Mouse (Mus musculus) hematopoietic multipotent progenitor cell, adult 10-12 weeks (in vitro differentiated cells): ENCODE data around the gene Nradd. TPM values are rescaled to one million over a fixed set of nuclear protein-coding genes. Genes with fewer than 3 reads are reported as not detected.

Source experiments
- polyA plus RNA-seq: library from polyadenylated mRNA; stranded (reverse); fragments of >175 nt; gene quantifications from 2 replicates; pipeline ENCODE4 v1.2.3, GENCODE M21; 2012; ENCODE audit warnings: low replicate concordance

The Nradd gene
- 2.4 and 4.4 TPM in 2 replicates for polyA plus RNA-seq

DNA sequence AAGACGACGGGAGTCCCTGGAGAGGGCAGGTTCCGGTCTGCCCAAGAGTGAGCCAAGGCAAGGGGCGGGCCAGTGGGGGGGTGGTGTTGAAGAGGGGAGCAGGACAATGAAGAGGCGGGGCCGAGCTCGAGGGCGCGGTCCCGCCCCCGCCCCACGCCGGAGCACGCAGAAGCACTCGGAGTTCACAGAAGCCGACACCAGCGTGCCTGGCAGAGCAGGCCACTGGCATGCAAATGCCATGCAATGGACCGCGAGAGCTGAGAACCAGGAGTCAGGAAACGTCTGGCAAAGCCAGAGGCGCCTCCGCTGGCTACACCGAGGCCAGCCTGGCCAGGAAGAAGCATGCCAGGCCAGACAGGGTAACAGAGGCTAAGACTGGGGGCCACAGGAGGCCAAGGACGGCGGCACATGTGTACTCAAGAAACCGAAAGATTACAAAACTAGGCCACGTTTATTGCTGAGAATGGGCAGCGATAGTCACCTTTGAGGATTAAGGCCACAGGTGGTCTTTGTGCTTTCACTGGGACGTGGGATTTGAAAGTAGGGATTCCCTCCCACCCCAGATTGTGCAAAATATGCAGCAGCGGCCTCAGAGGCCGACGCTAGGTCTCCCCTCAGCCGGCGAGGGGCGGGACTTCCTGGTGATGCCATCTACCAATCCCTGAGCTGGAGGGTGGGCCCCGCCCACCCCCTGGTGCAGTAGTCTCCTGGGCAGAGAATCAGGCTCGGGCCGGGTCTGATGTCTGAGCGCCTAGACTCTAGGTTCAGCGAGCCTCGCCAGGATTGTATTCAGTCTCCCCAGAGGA lies at the start of gene Nradd:
Nradd (minus strand) TSS at position 92 of the 806 bp plus-strand sequence.

DNA sequence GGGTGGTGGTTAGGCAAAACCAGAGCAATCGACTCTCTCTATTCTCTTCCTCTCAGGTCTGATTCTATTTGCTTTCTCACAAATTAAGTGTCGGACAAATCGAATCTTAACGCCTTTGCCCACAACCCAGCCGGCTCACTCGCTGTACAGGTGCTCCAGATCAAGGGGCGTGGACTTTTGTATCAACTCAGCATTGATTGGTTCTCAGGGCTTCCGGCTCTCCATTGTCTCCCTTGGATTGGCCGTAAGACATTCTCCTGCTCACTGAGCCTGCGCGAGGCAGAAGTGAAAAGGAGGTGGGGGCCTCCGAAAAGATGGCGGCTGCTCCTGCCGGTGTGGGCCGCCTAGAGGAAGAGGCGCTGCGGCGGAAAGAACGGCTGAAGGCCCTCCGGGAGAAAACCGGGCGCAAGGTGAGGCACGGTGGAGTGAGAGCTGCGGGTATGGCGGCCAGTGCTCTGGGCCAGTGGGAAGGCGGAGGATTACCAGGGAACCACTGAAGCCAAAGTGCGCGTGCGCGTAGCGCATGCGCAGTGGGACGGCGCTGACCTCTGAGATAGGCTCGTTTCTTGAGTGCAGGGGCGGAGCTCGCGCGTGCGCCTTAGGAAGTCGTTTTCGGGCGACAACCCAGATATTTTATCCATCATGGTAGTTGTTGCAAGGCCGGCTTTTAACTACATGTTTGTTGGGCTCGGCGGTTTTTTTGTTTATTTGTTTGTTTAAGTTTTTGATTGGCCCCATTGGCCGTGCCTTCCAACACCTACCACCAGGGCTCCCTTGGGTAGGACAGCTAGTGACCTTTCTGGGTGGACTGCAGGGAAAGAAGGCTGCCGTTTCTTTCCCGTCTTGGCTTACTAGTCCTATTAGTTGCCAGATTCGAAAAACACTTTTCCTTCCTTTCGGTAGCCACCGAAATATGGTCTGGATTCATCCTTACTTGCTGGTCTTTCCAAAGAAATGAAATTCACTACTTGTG lies 32.3 kb upstream of the Nradd start, which contains the start of gene Ccdc12:
Ccdc12 (plus strand) TSS at position 255 of the 973 bp plus-strand sequence.

DNA sequence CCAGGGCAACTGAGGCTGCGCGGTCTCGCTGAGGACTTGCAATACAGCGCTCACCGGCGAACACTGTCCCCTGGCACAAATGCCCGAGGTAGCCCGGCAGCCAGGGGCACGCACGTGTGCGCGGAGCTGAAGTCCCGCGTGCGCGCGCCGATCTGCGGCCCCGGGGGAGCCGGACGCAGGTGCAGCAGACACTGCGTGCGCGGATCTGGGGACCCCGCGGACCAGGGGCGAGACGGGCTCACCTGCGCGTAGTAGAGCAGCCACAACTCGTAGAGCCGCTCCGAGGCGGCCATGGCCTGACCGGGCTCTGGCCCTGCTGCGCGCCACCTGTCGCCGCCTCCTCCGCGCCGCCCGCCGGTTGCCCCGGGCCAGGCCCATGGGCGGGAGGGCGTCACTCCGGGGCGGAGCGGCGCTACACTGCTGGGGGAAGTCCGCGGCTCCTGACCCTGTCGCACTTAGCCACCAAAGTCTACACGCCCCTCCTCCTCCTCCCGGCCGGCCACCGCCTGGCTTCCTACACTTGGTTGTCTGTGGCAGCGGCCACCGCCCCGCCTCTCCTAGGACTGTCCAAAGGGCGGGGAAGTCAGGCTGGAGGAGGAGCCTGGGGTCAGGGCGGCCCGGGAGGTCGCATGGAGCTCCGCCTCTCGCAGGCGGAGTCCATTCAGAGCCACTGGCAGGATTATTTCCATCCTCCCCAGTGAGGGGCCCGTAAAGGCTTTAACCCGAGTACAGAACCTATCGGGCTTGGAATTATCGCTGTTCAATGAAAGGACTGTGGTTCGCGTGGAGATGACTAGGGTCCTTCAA lies 29.6 kb upstream of the Nradd start, which contains the start of gene Nbeal2:
Nbeal2 (minus strand) TSS at position 507 of the 807 bp plus-strand sequence.

Other genes with a start within 250 kb of the Nradd start
- gene Ptpn23, start 216.2 kb downstream of the Nradd start, polyA plus RNA-seq: 79.1 and 91.7 TPM in 2 replicates
- 24.1 and 59.6 TPM in 2 replicates for gene Ngp, start 204.7 kb downstream of the Nradd start, polyA plus RNA-seq
- 16.9 and 19.9 TPM in 2 replicates for gene Klhl18, start 147.8 kb downstream of the Nradd start, polyA plus RNA-seq
- 0.27 and 0.38 TPM in 2 replicates for gene Kif9, start 147.5 kb downstream of the Nradd start, polyA plus RNA-seq
- gene Setd2, start 91.9 kb downstream of the Nradd start, polyA plus RNA-seq: 16.3 and 46.2 TPM in 2 replicates
- 79.5 and 148 TPM in 2 replicates for gene Nbeal2, start 29.7 kb upstream of the Nradd start, polyA plus RNA-seq
- gene Ccdc12, start 32.1 kb upstream of the Nradd start, polyA plus RNA-seq: 229 and 323 TPM in 2 replicates
- gene Myl3, start 117.4 kb upstream of the Nradd start, polyA plus RNA-seq: not detected in 2 replicates
- 0.34 and 0.69 TPM in 2 replicates for gene Pth1r, start 122.7 kb upstream of the Nradd start, polyA plus RNA-seq
- not detected in 2 replicates for gene Prss42, start 173.7 kb upstream of the Nradd start, polyA plus RNA-seq
- gene Prss44, start 189.5 kb upstream of the Nradd start, polyA plus RNA-seq: not detected in 2 replicates
- not detected in 2 replicates for gene Prss43, start 202.2 kb upstream of the Nradd start, polyA plus RNA-seq
- gene Prss45, start 210.1 kb upstream of the Nradd start, polyA plus RNA-seq: not detected in 2 replicates
- not detected in 2 replicates for gene Prss46, start 220.1 kb upstream of the Nradd start, polyA plus RNA-seq
- gene Prss50, start 233.5 kb upstream of the Nradd start, polyA plus RNA-seq: 0.66 and 4.9 TPM in 2 replicates